Mouse (Mus musculus) G1E-ER4 (cell line): ENCODE results near the gene Cldn10. TPM values are rescaled to one million over a fixed set of nuclear protein-coding genes. Genes with fewer than 3 reads are reported as not detected.

Experiments used
- GATA1 ChIP-seq: IDR thresholded peaks from one replicate; pipeline ENCODE4 v1.8.0; 2012; ENCODE audit warnings: low read length, inconsistent platforms
- polyA plus RNA-seq: library from polyadenylated mRNA; stranded (reverse); fragments of >175 nt; gene quantifications from 2 replicates; pipeline ENCODE4 v1.2.3, GENCODE M21; 2012

Cldn10 gene
- polyA plus RNA-seq, 1 experiment = not detected

DNA sequence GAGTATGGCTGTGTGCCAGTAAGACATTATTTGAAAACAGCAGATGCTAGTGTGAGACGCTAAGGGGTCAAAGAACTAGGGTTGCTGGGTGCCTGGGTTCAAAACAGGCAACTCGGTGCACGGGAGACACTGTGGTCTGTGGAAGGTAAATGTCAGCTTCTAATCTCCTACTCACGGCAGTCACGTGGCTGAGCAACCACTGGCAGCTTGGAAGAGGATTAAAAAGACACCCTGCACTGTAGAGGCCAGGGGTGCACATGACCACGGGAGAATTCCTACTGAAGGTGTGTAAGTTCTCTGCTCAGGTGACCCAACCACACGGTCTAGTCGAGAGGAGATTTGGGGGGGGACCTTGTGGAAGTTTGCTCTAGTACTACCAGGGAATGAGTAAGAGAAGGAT lies 119.9 kb downstream of the Cldn10 start:
- no peak for TF ChIP-seq GATA1

GRCm38 (mm10) chr14:118909872-118910271 lies 122.2 kb downstream of the Cldn10 start:
- no peak for TF ChIP-seq GATA1

DNA sequence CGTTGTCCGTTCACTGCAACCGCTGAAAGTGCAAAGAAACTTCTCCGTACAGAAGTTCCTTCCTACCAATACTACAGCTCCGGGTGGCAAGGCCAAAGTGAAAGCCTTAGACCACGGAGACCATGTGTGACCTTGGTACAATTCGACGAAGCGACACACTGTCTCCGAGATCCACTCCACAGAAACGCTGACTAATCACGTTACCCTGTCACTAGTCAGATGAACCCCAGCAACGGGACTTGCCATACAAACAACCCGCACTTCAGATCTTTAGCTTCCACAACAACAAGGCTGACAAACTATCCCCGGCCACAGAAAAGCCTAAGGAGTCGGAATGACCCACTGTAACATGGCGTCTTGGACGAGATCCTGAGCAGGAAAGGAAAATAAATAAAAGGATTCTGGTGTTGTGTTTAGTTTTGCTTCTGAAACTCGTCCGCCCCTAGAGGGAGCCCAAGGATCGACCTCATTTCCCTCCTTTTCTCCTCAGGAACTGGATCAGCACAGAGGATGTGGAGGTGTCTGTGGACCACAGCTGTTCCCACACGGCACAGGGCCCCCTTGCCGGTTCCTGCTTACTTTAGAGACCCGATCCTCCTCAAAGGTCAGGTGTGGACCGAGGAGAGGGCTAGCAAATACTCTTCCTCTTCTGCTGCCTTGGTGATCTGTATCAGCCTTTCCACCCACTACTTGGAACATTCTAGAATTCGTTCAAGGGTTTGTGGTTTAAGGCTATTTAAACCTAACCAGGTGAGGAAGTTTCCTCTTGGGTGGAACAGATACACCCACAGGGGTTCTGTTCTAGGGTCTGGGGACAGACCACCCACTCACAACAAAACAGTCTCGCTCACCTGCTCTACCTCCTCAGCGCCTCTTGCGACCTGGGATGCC lies 122.9 kb downstream of the Cldn10 start:
- no peak for TF ChIP-seq GATA1

DNA sequence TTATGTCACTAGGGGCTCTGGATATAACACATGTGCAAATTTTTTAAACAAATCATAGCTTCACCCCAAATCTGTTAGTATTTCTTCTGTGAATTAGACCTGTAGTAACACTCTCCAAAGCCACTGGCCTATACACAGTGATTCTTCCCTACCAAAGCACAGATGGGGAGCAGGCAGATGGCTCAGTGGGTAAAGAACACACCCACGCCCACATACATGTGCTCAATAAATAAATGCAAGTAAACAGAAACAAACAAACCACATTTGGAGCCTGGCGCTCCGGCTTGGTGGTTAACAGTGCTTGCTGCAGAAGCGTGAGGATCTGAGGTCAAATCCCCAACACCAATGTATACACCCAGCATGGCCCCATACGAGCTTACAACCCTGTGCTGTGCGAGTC lies 123.8 kb downstream of the Cldn10 start:
- no peak for TF ChIP-seq GATA1

GRCm38 (mm10) chr14:118913651-118914050 lies 125.9 kb downstream of the Cldn10 start:
- TF ChIP-seq GATA1 = no peak

DNA sequence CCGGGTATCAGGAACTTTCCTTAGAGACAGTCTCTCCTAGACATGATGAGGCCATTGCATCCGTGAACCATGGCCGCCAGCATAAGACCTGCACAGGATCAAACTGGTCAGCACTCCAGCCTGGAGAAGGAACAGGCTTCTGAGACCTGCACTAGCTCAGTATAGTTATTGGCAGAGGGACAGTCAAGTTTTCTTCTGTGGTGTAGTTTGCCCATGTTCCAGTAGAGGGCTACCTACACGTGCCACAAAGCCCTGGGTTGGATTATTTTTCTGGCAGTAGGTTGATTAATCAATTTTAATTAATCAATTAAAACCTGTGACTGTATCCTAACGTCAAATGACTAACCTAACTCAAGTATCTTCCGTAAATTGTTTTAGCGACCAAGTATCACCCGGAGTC lies 131.3 kb downstream of the Cldn10 start:
- no peak for TF ChIP-seq GATA1

GRCm38 (mm10) chr14:118920654-118921053 lies 132.9 kb downstream of the Cldn10 start:
- TF ChIP-seq GATA1 = no peak

- no peak for TF ChIP-seq GATA1
Measured at GRCm38 (mm10) chr14:118922251-118922650, 134.5 kb downstream of the Cldn10 start.

DNA sequence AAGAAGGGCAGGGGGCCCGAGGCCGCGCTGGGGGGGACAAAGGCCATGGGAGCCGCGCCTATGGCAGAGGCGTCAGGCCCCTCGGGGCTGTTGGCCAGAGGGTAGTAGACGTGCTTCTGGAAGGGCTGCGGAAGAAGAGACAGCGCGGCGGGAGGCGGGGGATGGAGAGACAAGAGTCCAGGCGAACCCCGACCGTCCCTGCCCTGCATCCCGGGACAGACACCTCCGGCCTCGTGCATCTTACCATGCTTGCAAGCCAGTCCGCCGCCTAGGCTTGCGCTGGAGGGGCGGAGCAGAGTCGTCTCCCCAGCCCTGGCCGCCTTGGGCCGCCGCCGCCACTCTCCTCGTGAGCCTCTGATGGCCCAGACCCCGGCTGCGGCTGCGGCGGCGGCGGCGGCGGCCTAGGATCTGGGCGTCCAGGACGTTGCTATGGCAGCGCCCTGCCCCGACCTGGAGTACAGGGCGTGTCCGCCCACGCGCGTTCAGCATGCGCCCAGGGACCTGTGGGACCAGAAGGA lies 135.0 kb downstream of the Cldn10 start:
- TF ChIP-seq GATA1 = no peak

Other genes with a start within 250 kb of the Cldn10 start
- 7.6 and 7.8 TPM in 2 replicates for gene Abcc4, start 81.7 kb upstream of the Cldn10 start, polyA plus RNA-seq
- 0.56 and 0.59 TPM in 2 replicates for gene Dzip1, start 137.6 kb downstream of the Cldn10 start, polyA plus RNA-seq
- gene Dnajc3, start 150.1 kb downstream of the Cldn10 start, polyA plus RNA-seq = 2.5 and 4.2 TPM in 2 replicates